Mouse (Mus musculus) forebrain, embryonic 13.5 days (tissue): Measurements from ENCODE around the gene Pik3r5. TPM values are rescaled to one million over a fixed set of nuclear protein-coding genes. Genes with fewer than 3 reads are reported as not detected.

ENCODE experiments used
- ATAC-seq: fragments of 200-750 bp; cut with Nextera tagmentation; 2 replicates; pipeline ENCODE4 v1.8.0; 2017
- H3K27ac ChIP-seq: fragments of 300-500 bp; sonication (generic); 2 replicates; pipeline ENCODE4 v1.5.1; 2015; ENCODE audit warnings: inconsistent platforms, mild to moderate bottlenecking, moderate library complexity
- H3K27me3 ChIP-seq: fragments of 300-500 bp; sonication (generic); 2 replicates; pipeline ENCODE4 v1.6.1; 2015; ENCODE audit warnings: mild to moderate bottlenecking, inconsistent platforms
- H3K36me3 ChIP-seq: fragments of 300-500 bp; sonication (generic); 2 replicates; pipeline ENCODE4 v1.6.1; 2015; ENCODE audit warnings: mild to moderate bottlenecking, inconsistent platforms; ENCODE audit not compliant: poor library complexity, severe bottlenecking
- H3K4me1 ChIP-seq: fragments of 300-500 bp; sonication (generic); 2 replicates; pipeline ENCODE4 v1.6.1; 2015; ENCODE audit warnings: inconsistent platforms
- H3K4me2 ChIP-seq: fragments of 300-500 bp; sonication (generic); 2 replicates; pipeline ENCODE4 v1.6.1; 2015; ENCODE audit warnings: inconsistent platforms, mild to moderate bottlenecking, moderate library complexity
- H3K4me3 ChIP-seq: fragments of 300-500 bp; sonication (generic); 2 replicates; pipeline ENCODE4 v1.5.1; 2015; ENCODE audit warnings: mild to moderate bottlenecking, inconsistent platforms
- H3K9ac ChIP-seq: fragments of 300-500 bp; sonication (generic); 2 replicates; pipeline ENCODE4 v1.6.1; 2015; ENCODE audit warnings: mild to moderate bottlenecking, inconsistent platforms
- H3K9me3 ChIP-seq: fragments of 300-500 bp; sonication (generic); replicated peaks from 2 replicates; pipeline ENCODE4 v1.6.1; 2016; ENCODE audit warnings: inconsistent platforms
- WGBS: fragments of 180-500 bp; shearing (Covaris S2); methylation state at CpG from one replicate; pipeline ENCODE4 v1.1.7; 2015; 5-methylcytosine and 5-hydroxymethylcytosine counted together
- polyA plus RNA-seq: library from polyadenylated mRNA; unstranded; fragments of >200 nt; fragmentation: Nextera tagmentation; extraction: Ambion mirVana; gene quantifications from 2 replicates; pipeline ENCODE4 v1.2.1, GENCODE M21; 2015

The Pik3r5 gene
- polyA plus RNA-seq, 1 experiment from 2014 or later, result 0.15 TPM

- Histone ChIP-seq H3K4me1 (no peaks in the 10 kb centered on the region), H3K36me3 (no peaks in the 10 kb centered on the region), H3K9ac (no peak overlapping the region), H3K4me2 (no peak overlapping the region), H3K4me3 (no peak overlapping the region), H3K27me3 (no peaks in the 10 kb centered on the region), H3K27ac (no peak overlapping the region), H3K9me3 (no peaks in the 10 kb centered on the region)
- WGBS, result 82% methylated on average over 6 of the region's 6 CpGs
- ATAC-seq, result no peak
Measured at GRCm38 (mm10) chr11:68497081-68497480, 65.2 kb downstream of the Pik3r5 start.

GRCm38 (mm10) chr11:68498517-68498916 lies 66.6 kb downstream of the Pik3r5 start:
- H3K27me3 ChIP-seq, result no peaks in the 10 kb centered on the region

GRCm38 (mm10) chr11:68498999-68499699 lies 67.2 kb downstream of the Pik3r5 start:
- Histone ChIP-seq H3K4me1 (no peaks in the 10 kb centered on the region), H3K36me3 (no peaks in the 10 kb centered on the region), H3K9me3 (no peaks in the 10 kb centered on the region), H3K9ac (no peak overlapping the region), H3K4me2 (no peak overlapping the region), H3K27ac (no peak overlapping the region), H3K4me3 (no peak overlapping the region), H3K27me3 (no peaks in the 10 kb centered on the region)
- 72% methylated on average over 7 of the region's 8 CpGs for WGBS
- no peak for ATAC-seq

More at GRCm38 (mm10) chr11:68498517-68498916, 66.6 kb downstream of the Pik3r5 start:
- Histone ChIP-seq H3K9ac (no peak overlapping the region), H3K4me2 (no peak overlapping the region), H3K4me3 (no peak overlapping the region), H3K9me3 (no peaks in the 10 kb centered on the region), H3K27ac (no peak overlapping the region), H3K4me1 (no peaks in the 10 kb centered on the region), H3K36me3 (no peaks in the 10 kb centered on the region)
- no peak for ATAC-seq
- 92% methylated on average over 11 of the region's 11 CpGs for WGBS

- Histone ChIP-seq H3K4me2 (no peak overlapping the region), H3K9me3 (no peaks in the 10 kb centered on the region), H3K9ac (no peak overlapping the region), H3K36me3 (no peaks in the 10 kb centered on the region), H3K4me3 (no peak overlapping the region), H3K27ac (no peak overlapping the region), H3K4me1 (no peaks in the 10 kb centered on the region), H3K27me3 (no peaks in the 10 kb centered on the region)
- WGBS, result 72% methylated on average over 14 of the region's 14 CpGs
- ATAC-seq, result no peak
Measured at GRCm38 (mm10) chr11:68500949-68501350, 69.0 kb downstream of the Pik3r5 start.

GRCm38 (mm10) chr11:68502408-68502807 lies 70.5 kb downstream of the Pik3r5 start:
- Histone ChIP-seq H3K4me2 (no peak overlapping the region), H3K9me3 (no peaks in the 10 kb centered on the region), H3K9ac (no peak overlapping the region), H3K27ac (no peak overlapping the region), H3K4me3 (no peak overlapping the region), H3K36me3 (no peaks in the 10 kb centered on the region), H3K27me3 (no peaks in the 10 kb centered on the region), H3K4me1 (no peaks in the 10 kb centered on the region)
- no peak for ATAC-seq
- WGBS, result 75% methylated on average over 2 of the region's 2 CpGs

GRCm38 (mm10) chr11:68502902-68503629 lies 71.1 kb downstream of the Pik3r5 start, which contains the start of gene Pik3r6:
Pik3r6 (plus strand) TSS chr11:68503019.
- Histone ChIP-seq H3K4me2 (no peak within 1 kb of the TSS), H3K27ac (no peak within 1 kb of the TSS), H3K27me3 (no peaks in the 10 kb centered on the region), H3K4me1 (no peaks in the 10 kb centered on the region), H3K4me3 (no peak within 1 kb of the TSS), H3K9ac (no peak within 1 kb of the TSS), H3K36me3 (no peaks in the 10 kb centered on the region), H3K9me3 (no peaks in the 10 kb centered on the region)
- ATAC-seq, result no peak
- 88% methylated on average over 8 of the region's 8 CpGs for WGBS

- no peak overlapping the region for H3K27ac ChIP-seq
- ATAC-seq, result no peak
- H3K36me3 ChIP-seq, result no peaks in the 10 kb centered on the region
- H3K9me3 ChIP-seq, result no peaks in the 10 kb centered on the region
- H3K9ac ChIP-seq, result no peak overlapping the region
- WGBS, result 88% methylated on average over 11 of the region's 11 CpGs
- no peak overlapping the region for H3K4me2 ChIP-seq
- H3K27me3 ChIP-seq, result no peaks in the 10 kb centered on the region
- no peak overlapping the region for H3K4me3 ChIP-seq
- H3K4me1 ChIP-seq, result no peaks in the 10 kb centered on the region
Measured at GRCm38 (mm10) chr11:68504913-68505312, 73.0 kb downstream of the Pik3r5 start.

- Histone ChIP-seq H3K4me3 (no peak overlapping the region), H3K36me3 (no peaks in the 10 kb centered on the region), H3K27ac (no peak overlapping the region), H3K9me3 (no peaks in the 10 kb centered on the region), H3K4me1 (no peaks in the 10 kb centered on the region), H3K4me2 (no peak overlapping the region), H3K9ac (no peak overlapping the region), H3K27me3 (no peaks in the 10 kb centered on the region)
- 88% methylated on average over 7 of the region's 7 CpGs for WGBS
- ATAC-seq, result no peak
Measured at GRCm38 (mm10) chr11:68507246-68507645, 75.3 kb downstream of the Pik3r5 start.

GRCm38 (mm10) chr11:68508619-68509018 lies 76.7 kb downstream of the Pik3r5 start:
- Histone ChIP-seq H3K4me1 (no peaks in the 10 kb centered on the region), H3K9ac (no peak overlapping the region), H3K4me2 (no peak overlapping the region), H3K27ac (no peak overlapping the region), H3K4me3 (no peak overlapping the region), H3K9me3 (no peaks in the 10 kb centered on the region), H3K36me3 (no peaks in the 10 kb centered on the region), H3K27me3 (no peaks in the 10 kb centered on the region)
- ATAC-seq, result no peak
- 71% methylated on average over 5 of the region's 5 CpGs for WGBS

- H3K9ac ChIP-seq, result no peak overlapping the region
- H3K27me3 ChIP-seq, result no peaks in the 10 kb centered on the region
- no peaks in the 10 kb centered on the region for H3K36me3 ChIP-seq
- ATAC-seq, result no peak
- H3K4me2 ChIP-seq, result no peak overlapping the region
- WGBS, result 55% methylated on average over 2 of the region's 2 CpGs
- no peaks in the 10 kb centered on the region for H3K4me1 ChIP-seq
- no peak overlapping the region for H3K27ac ChIP-seq
- no peaks in the 10 kb centered on the region for H3K9me3 ChIP-seq
- H3K4me3 ChIP-seq, result no peak overlapping the region
Measured at GRCm38 (mm10) chr11:68509194-68509593, 77.3 kb downstream of the Pik3r5 start.

- 36% methylated on average over 3 of the region's 3 CpGs for WGBS
- no peaks in the 10 kb centered on the region for H3K9me3 ChIP-seq
- no peaks in the 10 kb centered on the region for H3K36me3 ChIP-seq
- no peak overlapping the region for H3K4me3 ChIP-seq
- no peaks in the 10 kb centered on the region for H3K27me3 ChIP-seq
- no peak overlapping the region for H3K27ac ChIP-seq
- no peak overlapping the region for H3K9ac ChIP-seq
- H3K4me2 ChIP-seq, result no peak overlapping the region
- H3K4me1 ChIP-seq, result no peaks in the 10 kb centered on the region
- ATAC-seq, result no peak
Measured at GRCm38 (mm10) chr11:68513969-68514368, 82.0 kb downstream of the Pik3r5 start.

- H3K4me1 ChIP-seq, result no peaks in the 10 kb centered on the region
Measured at GRCm38 (mm10) chr11:68519362-68519761, 87.4 kb downstream of the Pik3r5 start.

More at GRCm38 (mm10) chr11:68519362-68519761, 87.4 kb downstream of the Pik3r5 start:
- no peak overlapping the region for H3K4me3 ChIP-seq
- no peak for ATAC-seq
- no peak overlapping the region for H3K27ac ChIP-seq
- peaks cover 5% of the 10 kb centered on the region; the same call in 1 of the 2 replicates for H3K9me3 ChIP-seq
- H3K9ac ChIP-seq, result no peak overlapping the region
- H3K36me3 ChIP-seq, result no peaks in the 10 kb centered on the region
- WGBS, result 89% methylated on average over 4 of the region's 4 CpGs
- no peaks in the 10 kb centered on the region for H3K27me3 ChIP-seq
- H3K4me2 ChIP-seq, result no peak overlapping the region
